Mouse (Mus musculus): ENCODE results near the gene Mgst3.

The Mgst3 gene

GRCm38 (mm10) chr1:167387796-167388195 lies 5.8 kb downstream of the Mgst3 start:
- 83% methylated on average over 3 of the region's 3 CpGs for WGBS

- WGBS: 75% methylated on average over 2 of the region's 2 CpGs
These were observed 6.3 kb downstream of the Mgst3 start for GRCm38 (mm10) chr1:167387310-167387709.

- 66% methylated on average over 2 of the region's 2 CpGs for WGBS
These were observed 7.2 kb downstream of the Mgst3 start for GRCm38 (mm10) chr1:167386466-167386865.

GRCm38 (mm10) chr1:167385636-167386035 lies 8.0 kb downstream of the Mgst3 start:
- 71% methylated on average over 5 of the region's 5 CpGs for WGBS

GRCm38 (mm10) chr1:167385211-167385610 lies 8.4 kb downstream of the Mgst3 start:
- 95% methylated on average over 2 of the region's 2 CpGs for WGBS

- WGBS: 67% methylated on average over 3 of the region's 3 CpGs
These were observed 9.5 kb downstream of the Mgst3 start for GRCm38 (mm10) chr1:167384156-167384555.

GRCm38 (mm10) chr1:167383178-167383577 lies 10.5 kb downstream of the Mgst3 start:
- 82% methylated on average over 5 of the region's 5 CpGs for WGBS

GRCm38 (mm10) chr1:167382763-167383162 lies 10.9 kb downstream of the Mgst3 start:
- WGBS: 92% methylated on average over 5 of the region's 5 CpGs

- 91% methylated on average over 7 of the region's 7 CpGs for WGBS
These were observed 11.3 kb downstream of the Mgst3 start for GRCm38 (mm10) chr1:167382316-167382715.

- 74% methylated on average over 8 of the region's 8 CpGs for WGBS
These were observed 12.3 kb downstream of the Mgst3 start for GRCm38 (mm10) chr1:167381050-167382015.

GRCm38 (mm10) chr1:167380223-167380622 lies 13.4 kb downstream of the Mgst3 start:
- 89% methylated on average over 2 of the region's 2 CpGs for WGBS

GRCm38 (mm10) chr1:167379751-167380150 lies 13.9 kb downstream of the Mgst3 start:
- WGBS: 86% methylated on average over 5 of the region's 5 CpGs

- WGBS: 67% methylated on average over 6 of the region's 6 CpGs
These were observed 15.6 kb downstream of the Mgst3 start for GRCm38 (mm10) chr1:167378019-167378418.

GRCm38 (mm10) chr1:167374942-167375341 lies 18.7 kb downstream of the Mgst3 start:
- 84% methylated on average over 2 of the region's 2 CpGs for WGBS

GRCm38 (mm10) chr1:167374003-167374784 lies 19.4 kb downstream of the Mgst3 start:
- WGBS: 50% methylated on average over 15 of the region's 15 CpGs

- 91% methylated on average over 7 of the region's 7 CpGs for WGBS
These were observed 20.9 kb downstream of the Mgst3 start for GRCm38 (mm10) chr1:167372739-167373138.

GRCm38 (mm10) chr1:167369905-167370304 lies 23.7 kb downstream of the Mgst3 start:
- WGBS: 9% methylated on average over 7 of the region's 7 CpGs

- WGBS: 80% methylated on average over 7 of the region's 7 CpGs
These were observed 25.1 kb downstream of the Mgst3 start for GRCm38 (mm10) chr1:167368513-167368912.

GRCm38 (mm10) chr1:167368018-167368417 lies 25.6 kb downstream of the Mgst3 start:
- 95% methylated on average over 4 of the region's 4 CpGs for WGBS

GRCm38 (mm10) chr1:167366621-167367020 lies 27.0 kb downstream of the Mgst3 start:
- 94% methylated on average over 6 of the region's 6 CpGs for WGBS

GRCm38 (mm10) chr1:167365808-167366207 lies 27.8 kb downstream of the Mgst3 start:
- 69% methylated on average over 7 of the region's 7 CpGs for WGBS

GRCm38 (mm10) chr1:167363322-167363721 lies 30.3 kb downstream of the Mgst3 start:
- 68% methylated on average over 5 of the region's 5 CpGs for WGBS

Data from cerebral cortex, adult 2 months (tissue).